17 mouse cellular contexts compared by ENCODE assay signal in the genomic region with DNA sequence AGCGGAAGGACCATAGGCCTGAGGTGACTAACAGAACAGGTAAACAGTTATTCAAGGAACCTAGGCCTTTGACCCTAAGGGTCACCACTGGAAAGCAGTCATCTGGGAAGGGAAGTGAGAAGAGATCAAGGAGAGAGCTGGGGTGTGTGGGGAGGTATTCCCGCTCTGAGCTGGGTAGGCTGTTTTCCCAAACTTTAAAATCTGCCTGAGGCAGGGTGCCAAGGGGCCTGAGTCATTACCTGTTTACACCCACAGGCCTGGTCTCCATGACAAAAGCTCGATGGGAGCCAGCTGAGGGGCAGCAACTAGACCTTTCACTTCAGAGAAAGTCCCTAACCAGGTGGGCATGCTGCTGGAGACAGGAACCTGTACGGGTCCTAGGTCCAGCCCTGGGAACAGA. TPM values are rescaled to one million over a fixed set of nuclear protein-coding genes. Genes with fewer than 3 reads are reported as not detected.
A peak's percentile ranks its signal among the peaks of the same experiment; 100 is the strongest.
DNase-seq lines count a peak whose midpoint lies in the region; ATAC-seq and TF ChIP-seq lines count a peak whose summit lies in the region.
"Had no signal": no experiment of that assay in that cellular context is flagged by ENCODE, and none has a peak within 500 bp of the region (broad histone marks: within the 10 kb centered on the region; RNA-seq: fewer than 3 reads in every experiment).

No protein-coding gene starts in this region.

- H3K36me3 ChIP-seq in heart, embryonic 10.5 days: peaks cover 12% of the 10 kb centered on the region
- H3K36me3 ChIP-seq in intestine, embryonic 16.5 days (ENCODE audit: control insufficient read depth, insufficient read depth, low read length): no peaks in the 10 kb centered on the region
- H3K36me3 ChIP-seq: midbrain, embryonic 15.5 days; stomach, embryonic 15.5 days had no signal

- ATAC-seq in intestine, embryonic 16.5 days: no peak
- ATAC-seq: forebrain, embryonic 13.5 days; midbrain, embryonic 15.5 days had no signal

- H3K4me3 ChIP-seq in heart, embryonic 10.5 days: no peak overlapping the region
- H3K4me3 ChIP-seq in lung, adult 2 months (replicated peaks; ENCODE audit: extremely low read depth, low read depth, low read length): no peak overlapping the region
- no peak overlapping the region for H3K4me3 ChIP-seq in intestine, embryonic 16.5 days (ENCODE audit: low read length)
- H3K4me3 ChIP-seq: embryonic facial prominence, embryonic 13.5 days; forebrain, embryonic 13.5 days; limb, embryonic 13.5 days; midbrain, embryonic 15.5 days; stomach, embryonic 15.5 days had no signal

- no peaks in the 10 kb centered on the region for H3K27me3 ChIP-seq in heart, embryonic 10.5 days (ENCODE audit: insufficient read depth, poor library complexity, severe bottlenecking)
- H3K27me3 ChIP-seq in intestine, embryonic 16.5 days (replicated peaks; ENCODE audit: control insufficient read depth, insufficient read depth, low read length): no peaks in the 10 kb centered on the region
- H3K27me3 ChIP-seq: embryonic facial prominence, embryonic 13.5 days; forebrain, embryonic 13.5 days; limb, embryonic 13.5 days; midbrain, embryonic 15.5 days; stomach, embryonic 15.5 days had no signal

- TF ChIP-seq POLR2A in lung, adult 2 months (IDR thresholded peaks at IDR 0.05; ENCODE audit: borderline replicate concordance, extremely low read depth, low read depth, low read length): no peak

- H3K27ac ChIP-seq in heart, embryonic 10.5 days: no peak overlapping the region
- H3K27ac ChIP-seq in intestine, embryonic 16.5 days (ENCODE audit: low read length): no peak overlapping the region
- H3K27ac ChIP-seq: embryonic facial prominence, embryonic 13.5 days; forebrain, embryonic 13.5 days; limb, embryonic 13.5 days; midbrain, embryonic 15.5 days; stomach, embryonic 15.5 days had no signal

- WGBS in heart, embryonic 10.5 days: 63% methylated on average over 4 of the region's 4 CpGs
- WGBS in lung, adult 2 months: 49% methylated on average over 4 of the region's 4 CpGs
- WGBS in intestine, embryonic 16.5 days: 59% methylated on average over 4 of the region's 4 CpGs

- no peak for TF ChIP-seq CTCF in lung, adult 2 months (IDR thresholded peaks at IDR 0.05; ENCODE audit: insufficient read depth, low read length)

- peaks cover 13% of the 10 kb centered on the region for H3K4me1 ChIP-seq in heart, embryonic 10.5 days
- H3K4me1 ChIP-seq in lung, adult 2 months (ENCODE audit: control insufficient read depth, insufficient read depth, low read length): peaks cover 13% of the 10 kb centered on the region
- H3K4me1 ChIP-seq in intestine, embryonic 16.5 days (ENCODE audit: control insufficient read depth, insufficient read depth, low read length): 0 out of 2 replicates have a peak, but pooled peaks cover 3% of the 10 kb centered on the region
- H3K4me1 ChIP-seq: forebrain, embryonic 13.5 days; limb, embryonic 13.5 days; midbrain, embryonic 15.5 days; stomach, embryonic 15.5 days had no signal

- no peaks in the 10 kb centered on the region for H3K9me3 ChIP-seq in heart, embryonic 10.5 days
- peaks cover 4% of the 10 kb centered on the region; the same call in 1 of the 2 replicates for H3K9me3 ChIP-seq in intestine, embryonic 16.5 days (ENCODE audit: control insufficient read depth, low read length)
- H3K9me3 ChIP-seq: forebrain, embryonic 13.5 days; midbrain, embryonic 15.5 days; stomach, embryonic 15.5 days had no signal

- H3K4me2 ChIP-seq in intestine, embryonic 16.5 days (ENCODE audit: low read depth, low read length): no peak overlapping the region
- H3K4me2 ChIP-seq: embryonic facial prominence, embryonic 13.5 days; forebrain, embryonic 13.5 days; limb, embryonic 13.5 days; midbrain, embryonic 15.5 days; stomach, embryonic 15.5 days had no signal

- peak; percentile 96 for DNase-seq in heart, adult 11 months
- no peak for DNase-seq in heart, embryonic 10.5 days (ENCODE audit: low spot score)
- DNase-seq in urinary bladder, postnatal 25 days (ENCODE audit: low spot score): peak; percentile 42
- no peak for DNase-seq in urinary bladder, postnatal 4 days (ENCODE audit: low spot score in 2 of 2)
- DNase-seq in lung, adult 2 months: peak; percentile 46
- DNase-seq in kidney, adult 18-20 months: no peak
- no peak for DNase-seq in thymus, postnatal 0 days (ENCODE audit: low spot score)
- DNase-seq: cerebellum, postnatal 25 days; kidney, adult 11 months; kidney, postnatal 36 days; layer of hippocampus, postnatal 36 days had no signal

- H3K9ac ChIP-seq in intestine, embryonic 16.5 days (ENCODE audit: low read depth, low read length): no peak overlapping the region
- H3K9ac ChIP-seq: embryonic facial prominence, embryonic 13.5 days; forebrain, embryonic 13.5 days; limb, embryonic 13.5 days; midbrain, embryonic 15.5 days; stomach, embryonic 15.5 days had no signal

RNA-seq across cellular contexts. Expression of gene Rpl31, which starts 31.6 kb away (rescaled TPM):
- 325 and 422 TPM in 2 replicates for polyA plus RNA-seq in heart, embryonic 10.5 days (2016; fragmentation: Nextera tagmentation; extraction: Ambion mirVana)
- polyA plus RNA-seq in lung, adult 2 months (2012; rRNA removed): 157 and 201 TPM in 2 replicates
- 740 and 743 TPM in 2 replicates for polyA plus RNA-seq in thymus, postnatal 0 days (2015; fragmentation: Nextera tagmentation; extraction: Ambion mirVana)
- polyA plus RNA-seq in intestine, embryonic 16.5 days (2015; fragmentation: Nextera tagmentation; extraction: Ambion mirVana): 426 and 432 TPM in 2 replicates

Comparison
In these comparisons a context has a peak if more than half of its experiments do, and no peak if none do; other contexts are left out.
1. DNase-seq: peak in heart, adult 11 months (single experiment), urinary bladder, postnatal 25 days (single experiment) and lung, adult 2 months (single experiment); none in heart, embryonic 10.5 days (single experiment), urinary bladder, postnatal 4 days (0 of 2), kidney, adult 18-20 months (single experiment) and thymus, postnatal 0 days (single experiment).